Mouse (Mus musculus) lung, postnatal 14 days (tissue): ENCODE data around the gene Arhgef2.

Experiments used
- DNase-seq: peaks from one replicate; pipeline ENCODE4 v3.0.0; 2021

Gene Arhgef2

GRCm38 (mm10) chr3:88646426-88646995, 40.7 kb downstream of the Arhgef2 start:
- DNase-seq = no peak

- no peak for DNase-seq
Observed at GRCm38 (mm10) chr3:88647076-88647475, 41.3 kb downstream of the Arhgef2 start.

GRCm38 (mm10) chr3:88647779-88648413, 42.1 kb downstream of the Arhgef2 start:
- DNase-seq = no peak

- DNase-seq = no peak
Observed at GRCm38 (mm10) chr3:88648452-88649168, 42.8 kb downstream of the Arhgef2 start.

GRCm38 (mm10) chr3:88649186-88649585, 43.4 kb downstream of the Arhgef2 start:
- no peak for DNase-seq

GRCm38 (mm10) chr3:88649967-88650366, 44.2 kb downstream of the Arhgef2 start:
- DNase-seq = no peak

GRCm38 (mm10) chr3:88650713-88651504, 45.1 kb downstream of the Arhgef2 start:
- DNase-seq = no peak

GRCm38 (mm10) chr3:88651669-88652618, 46.2 kb downstream of the Arhgef2 start:
- no peak for DNase-seq

GRCm38 (mm10) chr3:88652846-88653515, 47.2 kb downstream of the Arhgef2 start, which contains the start of gene Rxfp4:
TSS of gene Rxfp4 (minus strand) at chr3:88653142.
- DNase-seq = peak; percentile 49

GRCm38 (mm10) chr3:88653516-88654370, 48.0 kb downstream of the Arhgef2 start:
- no peak for DNase-seq

- DNase-seq = peak; percentile 41
Observed at GRCm38 (mm10) chr3:88654621-88655020, 48.9 kb downstream of the Arhgef2 start.

- no peak for DNase-seq
Observed at GRCm38 (mm10) chr3:88655619-88656018, 49.9 kb downstream of the Arhgef2 start.

GRCm38 (mm10) chr3:88658441-88659127, 52.8 kb downstream of the Arhgef2 start:
- DNase-seq = no peak

GRCm38 (mm10) chr3:88659798-88660197, 54.0 kb downstream of the Arhgef2 start:
- no peak for DNase-seq

GRCm38 (mm10) chr3:88664095-88664494, 58.3 kb downstream of the Arhgef2 start:
- no peak for DNase-seq

GRCm38 (mm10) chr3:88677399-88677798, 71.6 kb downstream of the Arhgef2 start:
- peak; percentile 83 for DNase-seq

GRCm38 (mm10) chr3:88683814-88684213, 78.0 kb downstream of the Arhgef2 start:
- DNase-seq = no peak

GRCm38 (mm10) chr3:88684236-88684979, 78.6 kb downstream of the Arhgef2 start:
- no peak for DNase-seq
